Mouse (Mus musculus): Measurements from ENCODE around the gene Gm45234. TPM values are rescaled to one million over a fixed set of nuclear protein-coding genes. Genes with fewer than 3 reads are reported as not detected.

Gm45234 gene
- polyA plus RNA-seq, 1 experiment = 0.04 TPM

DNA sequence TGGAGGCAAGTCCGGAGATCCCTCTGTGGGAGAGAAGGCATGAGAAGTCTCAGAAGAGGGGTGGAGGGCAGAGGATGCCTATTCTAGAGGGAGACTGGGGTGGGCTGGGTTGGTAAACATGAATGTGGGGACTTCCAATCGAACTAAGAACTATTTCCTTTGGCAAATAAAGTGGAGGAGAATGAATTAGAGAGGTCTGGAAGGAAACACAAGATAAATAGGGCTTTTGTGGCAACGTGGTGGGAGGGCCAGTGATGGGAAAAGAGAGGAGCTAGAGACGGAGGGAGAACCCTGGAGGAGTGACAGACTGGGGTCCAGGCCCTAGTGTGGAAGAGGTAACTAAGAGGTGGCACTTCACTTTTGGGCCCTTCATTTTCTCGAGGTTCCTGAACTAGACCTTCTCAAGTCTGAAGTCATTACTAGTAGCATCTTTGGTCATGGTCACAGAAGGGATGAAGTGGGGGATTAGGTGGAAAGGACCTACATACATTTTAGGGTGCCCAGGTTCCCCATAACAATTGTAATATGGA lies 1.6 kb upstream of the Gm45234 start:
- Histone ChIP-seq H3K27me3 (ENCODE audit: control insufficient read depth) (peaks cover 90% of the 10 kb centered on the region), H3K36me3 (ENCODE audit: control insufficient read depth) (no peaks in the 10 kb centered on the region), H3K4me1 (ENCODE audit: control insufficient read depth) (peaks cover 8% of the 10 kb centered on the region), H3K4me3 (replicated peaks) (no peak overlapping the region), H3K9me3 (ENCODE audit: control insufficient read depth, low read length) (peaks cover 4% of the 10 kb centered on the region; the same call in 1 of the 2 replicates)
- TF ChIP-seq GATA1 (IDR thresholded peaks at IDR 0.05; ENCODE audit: low read length) = no peak
- TF ChIP-seq TAL1 (IDR thresholded peaks at IDR 0.05; ENCODE audit: low read length) = no peak

DNA sequence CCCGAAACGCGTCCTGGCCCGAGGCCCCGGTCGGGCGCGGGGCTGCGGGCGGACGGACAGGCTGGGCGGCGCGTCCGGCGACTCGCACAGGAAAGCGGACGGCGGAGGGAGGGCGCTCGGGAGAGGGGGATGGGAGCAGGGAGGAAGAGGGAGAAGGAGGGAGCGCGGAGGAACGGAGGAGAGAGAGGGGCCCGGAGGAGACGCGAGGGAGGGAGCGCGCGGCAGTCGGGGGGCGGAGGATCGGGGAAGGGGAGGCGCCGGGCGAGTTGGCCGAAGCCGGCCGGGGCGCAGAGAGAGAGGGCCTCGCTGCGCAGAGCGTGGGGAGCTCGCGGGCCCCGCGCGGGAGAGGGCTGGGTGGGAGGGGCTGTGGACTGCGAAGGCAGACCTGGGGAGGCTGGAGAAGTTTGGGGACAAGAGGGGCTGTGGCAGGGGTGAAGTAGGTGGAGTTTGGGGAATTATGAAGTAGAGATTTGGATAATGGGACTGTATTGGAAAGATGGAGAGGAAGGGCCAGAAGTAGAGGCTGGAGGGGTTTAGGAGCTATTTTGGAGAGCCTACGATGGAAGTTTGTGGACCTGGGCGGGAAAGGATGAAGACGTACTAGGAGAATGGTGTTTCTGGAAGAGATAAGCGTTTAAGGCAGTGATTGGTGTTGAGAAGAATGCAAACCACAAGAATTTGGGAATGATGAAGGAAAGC lies 980 bp upstream of the Gm45234 start:
- Histone ChIP-seq H3K4me1 (ENCODE audit: control insufficient read depth) (peaks cover 8% of the 10 kb centered on the region), H3K27me3 (ENCODE audit: control insufficient read depth) (peaks cover 90% of the 10 kb centered on the region)
- no peak for TF ChIP-seq GATA1 (IDR thresholded peaks at IDR 0.05; ENCODE audit: low read length)
- no peak for TF ChIP-seq TAL1 (IDR thresholded peaks at IDR 0.05; ENCODE audit: low read length)

GRCm38 (mm10) chr6:124755306-124755705 lies 515 bp downstream of the Gm45234 start:
- TF ChIP-seq GATA1 (IDR thresholded peaks at IDR 0.05; ENCODE audit: low read length) (no peak), TAL1 (IDR thresholded peaks at IDR 0.05; ENCODE audit: low read length) (no peak)
- Histone ChIP-seq H3K36me3 (ENCODE audit: control insufficient read depth) (no peaks in the 10 kb centered on the region), H3K4me1 (ENCODE audit: control insufficient read depth) (peaks cover 8% of the 10 kb centered on the region), H3K4me3 (replicated peaks) (peak overlapping the region; percentile 59), H3K9me3 (ENCODE audit: control insufficient read depth, low read length) (peaks cover 4% of the 10 kb centered on the region; the same call in 1 of the 2 replicates), H3K27me3 (ENCODE audit: control insufficient read depth) (peaks cover 80% of the 10 kb centered on the region)

More for the DNA sequence above, 980 bp upstream of the Gm45234 start:
- no peaks in the 10 kb centered on the region for H3K36me3 ChIP-seq (ENCODE audit: control insufficient read depth)
- peak overlapping the region; percentile 59 for H3K4me3 ChIP-seq (replicated peaks)
- peaks cover 4% of the 10 kb centered on the region; the same call in 1 of the 2 replicates for H3K9me3 ChIP-seq (ENCODE audit: control insufficient read depth, low read length)

DNA sequence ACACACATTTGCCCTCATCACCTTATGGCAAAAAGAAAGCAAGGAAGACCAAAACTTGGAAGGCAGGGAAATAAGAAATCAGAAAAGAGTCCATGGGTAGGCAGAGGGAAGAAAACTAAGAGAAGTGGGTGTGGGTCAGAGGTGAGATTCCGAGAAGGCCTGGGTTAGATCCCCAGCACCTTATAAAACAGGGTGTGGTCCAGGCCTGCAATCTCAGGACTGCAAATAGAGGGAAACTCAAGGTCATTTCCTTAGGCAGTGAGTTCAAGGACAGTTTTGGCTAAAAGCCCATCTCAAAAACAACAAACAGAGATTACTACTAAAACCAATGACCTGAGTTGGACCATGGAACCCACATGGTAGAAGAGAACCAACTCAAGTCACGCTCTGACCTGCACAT lies 2.0 kb downstream of the Gm45234 start:
- Histone ChIP-seq H3K9me3 (ENCODE audit: control insufficient read depth, low read length) (peaks cover 4% of the 10 kb centered on the region; the same call in 1 of the 2 replicates), H3K36me3 (ENCODE audit: control insufficient read depth) (no peaks in the 10 kb centered on the region; the same call in 1 of the 2 replicates), H3K27me3 (ENCODE audit: control insufficient read depth) (peaks cover 66% of the 10 kb centered on the region), H3K4me1 (ENCODE audit: control insufficient read depth) (peaks cover 8% of the 10 kb centered on the region), H3K4me3 (replicated peaks) (no peak overlapping the region)
- TF ChIP-seq GATA1 (IDR thresholded peaks at IDR 0.05; ENCODE audit: low read length) = no peak
- no peak for TF ChIP-seq TAL1 (IDR thresholded peaks at IDR 0.05; ENCODE audit: low read length)

- no peak overlapping the region for H3K4me3 ChIP-seq (replicated peaks)
These were observed 5.4 kb downstream of the Gm45234 start for GRCm38 (mm10) chr6:124750405-124750804.

GRCm38 (mm10) chr6:124746654-124747632 lies 8.9 kb downstream of the Gm45234 start:
- peaks cover 34% of the 10 kb centered on the region for H3K4me1 ChIP-seq (ENCODE audit: control insufficient read depth)
- no peaks in the 10 kb centered on the region for H3K9me3 ChIP-seq (ENCODE audit: control insufficient read depth, low read length)
- H3K36me3 ChIP-seq (ENCODE audit: control insufficient read depth) = peaks cover 3% of the 10 kb centered on the region; the same call in 1 of the 2 replicates
- H3K4me3 ChIP-seq (replicated peaks) = peak overlapping the region; percentile 80
- no peaks in the 10 kb centered on the region; the same call in 1 of the 2 replicates for H3K27me3 ChIP-seq (ENCODE audit: control insufficient read depth)
- TF ChIP-seq TAL1 (IDR thresholded peaks at IDR 0.05; ENCODE audit: low read length) (no peak), GATA1 (IDR thresholded peaks at IDR 0.05; ENCODE audit: low read length) (no peak)

More at GRCm38 (mm10) chr6:124750405-124750804, 5.4 kb downstream of the Gm45234 start:
- H3K36me3 ChIP-seq (ENCODE audit: control insufficient read depth) = peaks cover 3% of the 10 kb centered on the region; the same call in 1 of the 2 replicates
- H3K4me1 ChIP-seq (ENCODE audit: control insufficient read depth) = peaks cover 18% of the 10 kb centered on the region
- TF ChIP-seq TAL1 (IDR thresholded peaks at IDR 0.05; ENCODE audit: low read length) = no peak
- no peak for TF ChIP-seq GATA1 (IDR thresholded peaks at IDR 0.05; ENCODE audit: low read length)
- H3K27me3 ChIP-seq (ENCODE audit: control insufficient read depth) = peaks cover 31% of the 10 kb centered on the region
- no peaks in the 10 kb centered on the region for H3K9me3 ChIP-seq (ENCODE audit: control insufficient read depth, low read length)

GRCm38 (mm10) chr6:124746296-124746605 lies 9.6 kb downstream of the Gm45234 start:
- peaks cover 40% of the 10 kb centered on the region for H3K4me1 ChIP-seq (ENCODE audit: control insufficient read depth)
- TF ChIP-seq TAL1 (IDR thresholded peaks at IDR 0.05; ENCODE audit: low read length) = no peak
- TF ChIP-seq GATA1 (IDR thresholded peaks at IDR 0.05; ENCODE audit: low read length) = no peak
- peaks cover 3% of the 10 kb centered on the region; the same call in 1 of the 2 replicates for H3K36me3 ChIP-seq (ENCODE audit: control insufficient read depth)

GRCm38 (mm10) chr6:124745490-124746295 lies 10.1 kb downstream of the Gm45234 start:
- H3K4me1 ChIP-seq (ENCODE audit: control insufficient read depth) = peaks cover 45% of the 10 kb centered on the region
- no peaks in the 10 kb centered on the region; the same call in 1 of the 2 replicates for H3K27me3 ChIP-seq (ENCODE audit: control insufficient read depth)
- no peaks in the 10 kb centered on the region for H3K9me3 ChIP-seq (ENCODE audit: control insufficient read depth, low read length)
- H3K36me3 ChIP-seq (ENCODE audit: control insufficient read depth) = peaks cover 3% of the 10 kb centered on the region; the same call in 1 of the 2 replicates
- peak overlapping the region; percentile 80 for H3K4me3 ChIP-seq (replicated peaks)
- TF ChIP-seq GATA1 (IDR thresholded peaks at IDR 0.05; ENCODE audit: low read length) (no peak), TAL1 (IDR thresholded peaks at IDR 0.05; ENCODE audit: low read length) (no peak)

More at GRCm38 (mm10) chr6:124746296-124746605, 9.6 kb downstream of the Gm45234 start:
- Histone ChIP-seq H3K4me3 (replicated peaks) (peak overlapping the region; percentile 80), H3K27me3 (ENCODE audit: control insufficient read depth) (no peaks in the 10 kb centered on the region; the same call in 1 of the 2 replicates), H3K9me3 (ENCODE audit: control insufficient read depth, low read length) (no peaks in the 10 kb centered on the region)

All from erythroblast, embryonic 14.5 days (primary cell).